Mouse (Mus musculus): Measurements from ENCODE around the gene Creg1. TPM values are rescaled to one million over a fixed set of nuclear protein-coding genes. Genes with fewer than 3 reads are reported as not detected.
A peak's percentile ranks its signal among the peaks of the same experiment; 100 is the strongest.

Creg1 gene
- polyA plus RNA-seq, 1 experiment from 2014 or later, result 34.3 TPM

GRCm38 (mm10) chr1:165731553-165731952 is 32.0 kb upstream of the Creg1 start:
- no peak overlapping the region for H3K27ac ChIP-seq
- no peak for DNase-seq (ENCODE audit: extremely low spot score, low spot score)
- no peaks in the 10 kb centered on the region for H3K9me3 ChIP-seq
- 85% methylated on average over 6 of the region's 6 CpGs for WGBS
- no peaks in the 10 kb centered on the region for H3K36me3 ChIP-seq (replicated peaks)
- peaks cover 27% of the 10 kb centered on the region for H3K4me1 ChIP-seq
- no peak overlapping the region for H3K4me3 ChIP-seq
- no peaks in the 10 kb centered on the region for H3K27me3 ChIP-seq (ENCODE audit: poor library complexity, severe bottlenecking)

GRCm38 (mm10) chr1:165734840-165735239 is 28.7 kb upstream of the Creg1 start:
- H3K27me3 ChIP-seq (ENCODE audit: poor library complexity, severe bottlenecking), result 0 out of 2 replicates have a peak, but pooled peaks cover 7% of the 10 kb centered on the region
- no peaks in the 10 kb centered on the region for H3K36me3 ChIP-seq (replicated peaks)
- H3K27ac ChIP-seq, result no peak overlapping the region
- WGBS, result 91% methylated on average over 2 of the region's 2 CpGs
- peaks cover 15% of the 10 kb centered on the region for H3K4me1 ChIP-seq
- no peak overlapping the region for H3K4me3 ChIP-seq
- no peaks in the 10 kb centered on the region for H3K9me3 ChIP-seq
- DNase-seq (ENCODE audit: extremely low spot score, low spot score), result no peak

GRCm38 (mm10) chr1:165735826-165736818 is 27.4 kb upstream of the Creg1 start:
- 0 out of 2 replicates have a peak, but pooled peaks cover 7% of the 10 kb centered on the region for H3K27me3 ChIP-seq (ENCODE audit: poor library complexity, severe bottlenecking)
- 41% methylated on average over 20 of the region's 20 CpGs for WGBS
- H3K36me3 ChIP-seq (replicated peaks), result no peaks in the 10 kb centered on the region
- H3K27ac ChIP-seq, result 0 out of 2 replicates have a peak overlapping the region, but pooled peaks have one; percentile 8
- H3K4me3 ChIP-seq, result peak overlapping the region; percentile 12; the same call in 1 of the 2 replicates
- no peaks in the 10 kb centered on the region for H3K9me3 ChIP-seq
- peaks cover 8% of the 10 kb centered on the region for H3K4me1 ChIP-seq
- DNase-seq (ENCODE audit: extremely low spot score, low spot score), result peak; percentile 83

- WGBS, result 62% methylated on average over 5 of the region's 5 CpGs
- DNase-seq (ENCODE audit: extremely low spot score, low spot score), result no peak
- Histone ChIP-seq H3K4me3 (no peak overlapping the region), H3K4me1 (peaks cover 8% of the 10 kb centered on the region), H3K27me3 (ENCODE audit: poor library complexity, severe bottlenecking) (0 out of 2 replicates have a peak, but pooled peaks cover 7% of the 10 kb centered on the region), H3K36me3 (replicated peaks) (no peaks in the 10 kb centered on the region), H3K27ac (no peak overlapping the region), H3K9me3 (no peaks in the 10 kb centered on the region)
These were observed 26.1 kb upstream of the Creg1 start for GRCm38 (mm10) chr1:165737451-165737850.

GRCm38 (mm10) chr1:165737867-165738266 is 25.7 kb upstream of the Creg1 start:
- 0 out of 2 replicates have a peak, but pooled peaks cover 7% of the 10 kb centered on the region for H3K27me3 ChIP-seq (ENCODE audit: poor library complexity, severe bottlenecking)
- no peak overlapping the region for H3K27ac ChIP-seq
- no peak overlapping the region for H3K4me3 ChIP-seq
- DNase-seq (ENCODE audit: extremely low spot score, low spot score), result no peak
- H3K4me1 ChIP-seq, result peaks cover 8% of the 10 kb centered on the region
- 58% methylated on average over 3 of the region's 3 CpGs for WGBS
- no peaks in the 10 kb centered on the region for H3K9me3 ChIP-seq
- H3K36me3 ChIP-seq (replicated peaks), result no peaks in the 10 kb centered on the region

GRCm38 (mm10) chr1:165738985-165739384 is 24.6 kb upstream of the Creg1 start:
- 84% methylated on average over 1 of the region's 1 CpGs for WGBS

GRCm38 (mm10) chr1:165741989-165742388 is 21.6 kb upstream of the Creg1 start:
- no peaks in the 10 kb centered on the region for H3K4me1 ChIP-seq
- H3K27me3 ChIP-seq (ENCODE audit: poor library complexity, severe bottlenecking), result 0 out of 2 replicates have a peak, but pooled peaks cover 4% of the 10 kb centered on the region
- DNase-seq (ENCODE audit: extremely low spot score, low spot score), result no peak
- 84% methylated on average over 8 of the region's 8 CpGs for WGBS
- no peak overlapping the region for H3K4me3 ChIP-seq
- H3K36me3 ChIP-seq (replicated peaks), result no peaks in the 10 kb centered on the region
- no peak overlapping the region for H3K27ac ChIP-seq
- H3K9me3 ChIP-seq, result no peaks in the 10 kb centered on the region

More at GRCm38 (mm10) chr1:165738985-165739384, 24.6 kb upstream of the Creg1 start:
- Histone ChIP-seq H3K4me1 (peaks cover 8% of the 10 kb centered on the region), H3K27ac (no peak overlapping the region), H3K36me3 (replicated peaks) (no peaks in the 10 kb centered on the region), H3K4me3 (no peak overlapping the region), H3K27me3 (ENCODE audit: poor library complexity, severe bottlenecking) (0 out of 2 replicates have a peak, but pooled peaks cover 7% of the 10 kb centered on the region), H3K9me3 (no peaks in the 10 kb centered on the region)
- DNase-seq (ENCODE audit: extremely low spot score, low spot score), result no peak

- WGBS, result 75% methylated on average over 11 of the region's 11 CpGs
- DNase-seq (ENCODE audit: extremely low spot score, low spot score), result no peak
- Histone ChIP-seq H3K9me3 (no peaks in the 10 kb centered on the region), H3K36me3 (replicated peaks) (no peaks in the 10 kb centered on the region), H3K27me3 (ENCODE audit: poor library complexity, severe bottlenecking) (no peaks in the 10 kb centered on the region), H3K27ac (no peak overlapping the region), H3K4me3 (no peak overlapping the region), H3K4me1 (0 out of 2 replicates have a peak, but pooled peaks cover 4% of the 10 kb centered on the region)
These were observed 15.5 kb upstream of the Creg1 start for GRCm38 (mm10) chr1:165748053-165748452.

- H3K4me3 ChIP-seq, result no peak overlapping the region
- H3K9me3 ChIP-seq, result no peaks in the 10 kb centered on the region
- DNase-seq (ENCODE audit: extremely low spot score, low spot score), result no peak
- H3K27ac ChIP-seq, result no peak overlapping the region
- H3K36me3 ChIP-seq (replicated peaks), result no peaks in the 10 kb centered on the region
- 0 out of 2 replicates have a peak, but pooled peaks cover 4% of the 10 kb centered on the region for H3K4me1 ChIP-seq
- H3K27me3 ChIP-seq (ENCODE audit: poor library complexity, severe bottlenecking), result no peaks in the 10 kb centered on the region
These were observed 12.4 kb upstream of the Creg1 start for GRCm38 (mm10) chr1:165751142-165751541.

GRCm38 (mm10) chr1:165751838-165752237 is 11.7 kb upstream of the Creg1 start:
- H3K4me3 ChIP-seq, result no peak overlapping the region
- no peak for DNase-seq (ENCODE audit: extremely low spot score, low spot score)
- no peaks in the 10 kb centered on the region for H3K27me3 ChIP-seq (ENCODE audit: poor library complexity, severe bottlenecking)
- 86% methylated on average over 5 of the region's 5 CpGs for WGBS
- no peak overlapping the region for H3K27ac ChIP-seq
- 0 out of 2 replicates have a peak, but pooled peaks cover 4% of the 10 kb centered on the region for H3K4me1 ChIP-seq
- no peaks in the 10 kb centered on the region for H3K9me3 ChIP-seq
- H3K36me3 ChIP-seq (replicated peaks), result no peaks in the 10 kb centered on the region

- 94% methylated on average over 6 of the region's 6 CpGs for WGBS
- H3K9me3 ChIP-seq, result no peaks in the 10 kb centered on the region; the same call in 1 of the 2 replicates
- H3K4me1 ChIP-seq, result 0 out of 2 replicates have a peak, but pooled peaks cover 4% of the 10 kb centered on the region
- no peak overlapping the region for H3K27ac ChIP-seq
- H3K27me3 ChIP-seq (ENCODE audit: poor library complexity, severe bottlenecking), result no peaks in the 10 kb centered on the region; the same call in 1 of the 2 replicates
- no peak for DNase-seq (ENCODE audit: extremely low spot score, low spot score)
- H3K36me3 ChIP-seq (replicated peaks), result no peaks in the 10 kb centered on the region
- no peak overlapping the region for H3K4me3 ChIP-seq
These were observed 9.3 kb upstream of the Creg1 start for GRCm38 (mm10) chr1:165754205-165754604.

- no peak overlapping the region for H3K27ac ChIP-seq
- H3K27me3 ChIP-seq (ENCODE audit: poor library complexity, severe bottlenecking), result no peaks in the 10 kb centered on the region; the same call in 1 of the 2 replicates
- 83% methylated on average over 4 of the region's 4 CpGs for WGBS
- H3K4me3 ChIP-seq, result no peak overlapping the region
- H3K4me1 ChIP-seq, result 0 out of 2 replicates have a peak, but pooled peaks cover 4% of the 10 kb centered on the region
- no peak for DNase-seq (ENCODE audit: extremely low spot score, low spot score)
- H3K36me3 ChIP-seq (replicated peaks), result no peaks in the 10 kb centered on the region
- no peaks in the 10 kb centered on the region; the same call in 1 of the 2 replicates for H3K9me3 ChIP-seq
These were observed 8.4 kb upstream of the Creg1 start for GRCm38 (mm10) chr1:165755194-165755593.

Data from forebrain, embryonic 10.5 days (tissue).